Mouse (Mus musculus) cerebellum, adult 9-11 months (tissue): Measurements from ENCODE around the gene Ube2z.

Experiments used
- DNase-seq: peaks from one replicate; pipeline ENCODE4 v3.0.0; 2022

Gene Ube2z

DNA sequence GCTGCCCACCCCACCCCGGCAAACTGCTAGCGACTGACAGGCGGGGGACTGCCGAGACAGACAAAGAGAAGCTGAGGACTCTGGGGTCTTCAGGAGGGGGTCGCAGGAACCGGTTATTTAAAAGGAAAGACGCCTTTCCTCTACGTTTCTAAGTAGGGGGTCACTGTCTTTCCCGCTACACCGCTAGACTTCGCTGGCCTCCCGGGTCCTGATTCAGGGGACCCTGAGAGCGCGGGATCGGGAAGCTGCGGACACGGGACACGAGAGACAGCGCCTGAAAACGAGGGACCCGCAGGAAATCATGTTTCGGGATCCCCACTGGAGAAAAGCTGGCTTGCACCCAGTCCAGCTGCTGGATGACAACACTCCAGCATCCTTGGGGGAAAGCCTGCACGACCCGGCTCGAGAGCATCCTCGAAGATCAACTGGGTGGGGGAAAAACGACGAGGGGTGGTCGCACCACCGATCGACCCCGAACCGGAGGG, 58.8 kb downstream of the Ube2z start:
- no peak for DNase-seq

DNA sequence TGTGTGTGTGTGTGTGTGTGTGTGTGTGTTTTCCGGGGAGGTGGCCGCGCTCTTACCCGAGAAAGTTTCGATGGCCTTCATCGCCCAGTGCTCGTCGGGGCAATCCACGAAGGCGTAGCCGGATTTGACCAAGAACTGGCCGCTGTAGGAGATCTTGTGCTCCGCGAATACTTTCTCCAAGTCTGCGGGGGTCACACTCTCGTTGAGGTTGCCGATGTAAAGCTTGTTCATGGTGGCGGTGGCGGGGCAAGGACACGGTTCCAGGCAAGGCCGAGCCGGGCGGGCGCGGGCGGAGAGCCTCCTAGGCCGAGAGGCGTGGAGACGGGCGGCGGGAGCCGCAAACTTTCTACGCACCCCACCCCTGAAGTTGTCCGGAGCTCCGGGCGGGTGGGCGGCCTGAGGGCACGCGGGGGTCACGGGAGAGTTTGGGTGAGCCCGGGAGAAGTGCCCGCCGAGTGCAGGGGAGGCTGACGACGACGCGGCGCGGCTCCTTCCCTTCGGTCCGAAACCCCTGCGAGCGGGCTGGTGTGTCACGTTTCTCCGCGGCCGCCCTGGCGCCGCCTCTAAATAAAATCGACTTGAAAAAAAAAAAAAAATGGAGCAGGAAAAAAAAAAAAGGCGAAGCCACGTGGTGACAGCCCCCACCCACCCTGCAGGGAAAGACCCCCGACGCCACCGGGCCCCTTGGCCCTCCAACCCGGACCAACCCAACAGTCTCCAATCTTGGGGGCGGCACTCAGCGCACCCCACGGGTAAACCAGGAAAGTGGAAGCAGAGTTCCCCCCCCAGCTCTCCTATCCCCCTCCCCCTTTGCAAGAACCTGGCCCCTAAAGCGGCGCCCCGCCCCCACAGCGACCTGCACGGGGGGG, 59.6 kb downstream of the Ube2z start, which contains the start of gene Igf2bp1:
TSS of gene Igf2bp1 (minus strand) at position 538 of the 869 bp plus-strand sequence.
- DNase-seq = no peak

- DNase-seq = no peak
These were observed 60.3 kb downstream of the Ube2z start for GRCm38 (mm10) chr11:96004793-96005402.

- no peak for DNase-seq
These were observed 61.0 kb downstream of the Ube2z start for GRCm38 (mm10) chr11:96003969-96004792.

- no peak for DNase-seq
These were observed 61.9 kb downstream of the Ube2z start for GRCm38 (mm10) chr11:96003100-96003900.
